Comparison of ENCODE assay signal across 29 mouse cellular contexts in genomic region chr10:61334545-61334944, GRCm38 (mm10). TPM values are rescaled to one million over a fixed set of nuclear protein-coding genes. Genes with fewer than 3 reads are reported as not detected.
"Had no signal": no experiment of that assay in that cellular context is flagged by ENCODE, and none has a peak within 500 bp of the region (broad histone marks: within the 10 kb centered on the region; RNA-seq: fewer than 3 reads in every experiment).

No protein-coding gene starts in this region.

- DNase-seq: kidney, adult 11 months; kidney, adult 8-10 months; kidney, postnatal 10 days; kidney, postnatal 36 days; layer of hippocampus, postnatal 36 days; liver; lung, adult 2 months; lung, postnatal 14 days; lung, postnatal 4 days; thymus, adult 2 months; thymus, postnatal 25 days had no signal

- ATAC-seq: intestine, embryonic 15.5 days; liver, embryonic 12.5 days; midbrain, embryonic 15.5 days had no signal

- H3K36me3 ChIP-seq: intestine, embryonic 15.5 days; liver, embryonic 15.5 days; midbrain, embryonic 15.5 days had no signal

- H3K4me3 ChIP-seq: intestine, embryonic 15.5 days; kidney, embryonic 15.5 days; left cerebral cortex, adult 2 months; limb, embryonic 10.5 days; limb, embryonic 13.5 days; liver, embryonic 12.5 days; liver, embryonic 15.5 days; megakaryocyte, embryonic 14.5 days; midbrain, embryonic 10.5 days; midbrain, embryonic 15.5 days; myocyte had no signal

- H3K4me1 ChIP-seq: intestine, embryonic 15.5 days; kidney, embryonic 15.5 days; limb, embryonic 10.5 days; liver, embryonic 12.5 days; liver, embryonic 15.5 days; megakaryocyte, embryonic 14.5 days; midbrain, embryonic 15.5 days had no signal

- H3K9ac ChIP-seq: intestine, embryonic 15.5 days; kidney, embryonic 15.5 days; limb, embryonic 13.5 days; liver, embryonic 12.5 days; liver, embryonic 15.5 days; midbrain, embryonic 15.5 days had no signal

- H3K9me3 ChIP-seq: intestine, embryonic 15.5 days; kidney, embryonic 15.5 days; limb, embryonic 10.5 days; limb, embryonic 13.5 days; liver, embryonic 12.5 days; liver, embryonic 15.5 days; midbrain, embryonic 10.5 days; midbrain, embryonic 15.5 days had no signal

- H3K27ac ChIP-seq: intestine, embryonic 15.5 days; kidney, embryonic 15.5 days; left cerebral cortex, adult 2 months; limb, embryonic 10.5 days; limb, embryonic 13.5 days; liver, embryonic 12.5 days; liver, embryonic 15.5 days; midbrain, embryonic 10.5 days; midbrain, embryonic 15.5 days; stomach, postnatal 0 days had no signal

- H3K4me2 ChIP-seq: intestine, embryonic 15.5 days; kidney, embryonic 15.5 days; limb, embryonic 13.5 days; liver, embryonic 12.5 days; liver, embryonic 15.5 days; midbrain, embryonic 15.5 days had no signal

- H3K27me3 ChIP-seq: intestine, embryonic 15.5 days; kidney, embryonic 15.5 days; limb, embryonic 13.5 days; liver, embryonic 12.5 days; liver, embryonic 15.5 days; midbrain, embryonic 15.5 days had no signal

RNA-seq across cellular contexts. Expression of gene Prf1, which starts 36.9 kb away (rescaled TPM):
- total RNA-seq: layer of hippocampus, adult 8-10 months; layer of hippocampus, postnatal 10 days; layer of hippocampus, postnatal 36 days; left cerebral cortex, adult 2 months; left cerebral cortex, postnatal 10 days had no signal
- polyA plus RNA-seq: intestine, embryonic 15.5 days; kidney, embryonic 15.5 days; limb, embryonic 10.5 days; liver, embryonic 12.5 days; midbrain, embryonic 10.5 days; neural tube, embryonic 11.5 days; neural tube, embryonic 14.5 days; stomach, embryonic 14.5 days; stomach, postnatal 0 days had no signal
